Mouse (Mus musculus): Measurements from ENCODE around the gene Enox1.
"Not testable (repeated sequence)": the region's sequence is repeated elsewhere in the genome, so short reads cannot be mapped to it uniquely, and the experiment has no call there.

Gene Enox1

DNA sequence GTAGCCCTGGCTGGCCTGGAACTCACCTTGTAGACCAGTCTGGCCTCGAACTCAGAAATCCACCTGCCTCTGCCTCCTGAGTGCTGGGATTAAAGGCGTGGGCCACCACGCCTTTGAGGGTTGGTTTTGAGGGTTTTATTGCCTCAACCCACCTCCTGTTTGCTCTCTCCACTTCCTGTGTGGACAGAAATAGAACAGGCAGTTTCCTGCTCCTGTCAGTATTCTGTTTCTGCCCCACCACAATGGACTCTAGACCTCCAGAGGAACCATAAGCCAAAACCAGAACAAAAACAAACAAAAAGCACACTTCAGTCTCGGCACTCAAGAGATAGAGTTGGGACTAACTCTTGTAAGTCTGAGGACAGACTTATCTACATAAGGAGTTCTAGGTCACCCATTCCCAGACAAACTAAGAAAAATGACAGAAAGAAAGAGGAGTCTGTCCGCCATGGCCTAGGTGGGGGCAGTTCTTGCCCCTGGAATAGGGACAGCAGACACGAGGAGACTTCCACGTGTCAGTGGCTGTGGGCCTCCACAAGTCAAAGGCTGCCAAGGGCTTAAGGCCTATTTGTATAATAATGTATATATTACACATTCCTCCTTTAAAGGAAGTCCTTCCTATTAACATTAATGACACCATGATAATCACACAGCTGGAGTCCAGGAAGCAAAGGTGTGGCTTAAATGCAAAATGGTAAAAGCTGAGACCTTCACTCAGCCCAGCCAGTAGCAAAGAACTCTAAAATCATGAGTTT is 362.6 kb downstream of the Enox1 start:
- no peak for DNase-seq (ENCODE audit: low spot score)

DNA sequence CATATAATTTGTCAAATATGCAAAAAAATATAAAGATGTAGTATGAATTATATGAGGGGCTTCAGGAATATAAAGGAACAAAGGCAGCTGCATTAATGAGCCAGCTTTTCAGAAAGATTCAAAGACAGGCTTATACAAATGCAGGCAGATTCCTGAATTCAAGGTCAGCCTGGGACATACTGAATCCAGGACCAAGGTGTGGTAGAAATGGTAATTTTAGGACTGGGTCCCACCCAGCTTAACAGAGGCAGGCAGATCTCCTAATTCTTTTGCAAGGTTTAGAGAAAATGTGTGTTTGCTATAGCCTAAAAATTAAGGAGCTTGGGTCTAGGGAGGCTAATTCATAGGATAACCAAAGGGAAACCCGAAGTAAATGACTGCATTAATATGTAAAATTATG is 363.1 kb downstream of the Enox1 start:
- DNase-seq (ENCODE audit: low spot score), result no peak

DNA sequence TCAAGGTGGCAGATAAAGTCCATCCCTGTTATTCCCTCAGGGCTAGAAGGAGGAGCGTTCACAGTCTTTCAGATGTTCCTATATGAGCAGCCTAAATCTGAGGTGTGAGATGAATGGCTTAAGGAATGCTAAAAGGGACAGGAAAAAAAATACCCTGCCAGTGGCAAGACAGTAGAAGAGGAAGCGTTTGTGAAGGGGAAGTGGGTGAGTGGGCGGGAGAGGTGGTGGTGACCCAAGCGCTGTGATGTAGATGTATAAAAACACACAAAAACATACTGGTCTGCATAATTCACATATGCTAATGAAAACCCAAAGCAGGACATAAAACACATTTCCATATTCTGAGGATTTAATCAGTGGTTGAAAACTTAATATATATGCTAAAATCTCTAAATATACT is 367.7 kb downstream of the Enox1 start:
- no peak for DNase-seq (ENCODE audit: low spot score)

GRCm38 (mm10) chr14:77526262-77526661 is 369.7 kb downstream of the Enox1 start:
- DNase-seq (ENCODE audit: low spot score), result no peak

DNA sequence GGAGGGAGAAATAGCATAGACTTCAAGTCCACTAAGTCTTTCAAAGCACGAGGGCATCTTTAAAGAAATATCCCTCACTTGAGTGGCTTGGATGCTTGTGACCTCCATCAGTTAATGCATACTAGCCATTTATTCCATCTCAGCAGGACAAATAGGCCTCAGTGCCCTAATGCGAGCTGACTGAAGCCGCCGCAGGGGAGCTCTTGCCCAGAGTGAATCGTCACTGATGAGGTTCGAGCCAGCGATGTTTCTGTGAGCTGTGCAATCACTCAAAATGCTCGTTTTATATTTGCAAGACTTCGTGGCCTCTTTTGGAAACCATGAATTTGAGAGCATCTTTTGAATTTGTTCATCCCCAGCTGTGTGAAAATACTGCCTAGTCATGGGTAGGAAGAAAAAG is 372.6 kb downstream of the Enox1 start:
- DNase-seq (ENCODE audit: low spot score), result no peak

GRCm38 (mm10) chr14:77529621-77530020 is 373.1 kb downstream of the Enox1 start:
- DNase-seq (ENCODE audit: low spot score), result no peak

- no peak for DNase-seq (ENCODE audit: low spot score)
Measured at GRCm38 (mm10) chr14:77533638-77534037, 377.1 kb downstream of the Enox1 start.

DNA sequence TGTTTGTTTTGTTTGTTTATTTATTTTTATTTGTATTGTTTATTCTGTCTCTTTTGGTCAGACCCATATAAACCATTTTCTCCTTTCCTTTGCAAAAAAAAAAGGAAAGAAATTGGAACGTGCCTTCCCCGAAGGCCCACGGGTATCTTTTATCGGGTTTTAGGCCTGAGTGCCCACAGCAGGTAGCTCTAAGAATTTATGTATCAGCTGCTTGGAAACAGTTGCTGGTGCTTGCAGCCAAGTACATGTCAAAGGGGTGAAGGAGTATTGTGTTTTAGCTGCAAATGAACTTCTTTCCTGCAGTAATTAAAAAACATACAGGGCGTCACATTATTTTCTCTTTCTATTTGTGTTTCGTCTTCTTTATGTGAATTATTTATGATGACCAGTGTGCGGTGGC is 377.6 kb downstream of the Enox1 start:
- no peak for DNase-seq (ENCODE audit: low spot score)

- no peak for DNase-seq (ENCODE audit: low spot score)
Measured at GRCm38 (mm10) chr14:77536592-77536991, 380.0 kb downstream of the Enox1 start.

- not testable (repeated sequence) for DNase-seq (ENCODE audit: low spot score)
Measured at GRCm38 (mm10) chr14:77539563-77539962, 383.0 kb downstream of the Enox1 start.

- DNase-seq (ENCODE audit: low spot score), result no peak
Measured at GRCm38 (mm10) chr14:77541925-77542324, 385.4 kb downstream of the Enox1 start.

- DNase-seq (ENCODE audit: low spot score), result no peak
Measured at GRCm38 (mm10) chr14:77546531-77547274, 390.1 kb downstream of the Enox1 start.

GRCm38 (mm10) chr14:77547351-77547750 is 390.8 kb downstream of the Enox1 start:
- no peak for DNase-seq (ENCODE audit: low spot score)

GRCm38 (mm10) chr14:77548963-77549362 is 392.4 kb downstream of the Enox1 start:
- no peak for DNase-seq (ENCODE audit: low spot score)

GRCm38 (mm10) chr14:77557446-77558070 is 401.0 kb downstream of the Enox1 start:
- no peak for DNase-seq (ENCODE audit: low spot score)

- DNase-seq (ENCODE audit: low spot score), result no peak
Measured at GRCm38 (mm10) chr14:77558910-77559309, 402.3 kb downstream of the Enox1 start.

GRCm38 (mm10) chr14:77559792-77560191 is 403.2 kb downstream of the Enox1 start:
- DNase-seq (ENCODE audit: low spot score), result no peak

DNA sequence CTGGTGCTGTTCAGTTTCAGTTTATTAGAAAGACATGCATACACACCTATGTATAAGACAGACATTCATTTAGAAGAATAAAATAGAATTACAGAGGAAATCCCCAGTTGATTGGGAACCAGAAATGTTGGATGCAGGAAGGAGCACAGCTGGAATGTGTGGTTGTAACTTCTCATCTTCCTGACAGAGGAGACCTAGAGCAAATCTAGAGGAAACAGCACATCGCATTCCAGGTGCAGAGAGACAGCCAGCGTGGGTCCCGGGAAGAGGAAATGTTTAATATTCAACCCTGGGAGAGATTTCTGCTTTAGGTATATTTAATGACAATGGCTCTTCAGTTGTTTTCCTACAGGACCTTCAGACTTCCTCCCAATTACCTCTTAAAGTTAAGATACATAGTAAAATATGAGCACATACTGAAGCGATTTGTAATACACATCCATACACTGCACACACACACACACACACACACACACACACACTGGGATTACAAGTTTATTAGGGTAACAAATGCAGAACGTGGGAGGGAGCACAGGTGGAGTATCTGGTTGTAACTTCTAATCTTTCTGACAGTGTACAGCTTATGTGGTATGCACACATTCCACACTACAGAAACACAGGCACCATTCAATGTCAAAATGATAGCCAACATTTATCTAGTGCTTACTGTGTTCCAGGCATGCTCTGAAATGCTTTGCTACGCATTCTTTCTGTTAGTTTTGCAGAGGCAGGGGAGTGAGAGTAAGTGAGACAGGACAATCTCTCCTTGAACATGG is 405.4 kb downstream of the Enox1 start:
- no peak for DNase-seq (ENCODE audit: low spot score)

- no peak for DNase-seq (ENCODE audit: low spot score)
Measured at GRCm38 (mm10) chr14:77563922-77564321, 407.4 kb downstream of the Enox1 start.

DNA sequence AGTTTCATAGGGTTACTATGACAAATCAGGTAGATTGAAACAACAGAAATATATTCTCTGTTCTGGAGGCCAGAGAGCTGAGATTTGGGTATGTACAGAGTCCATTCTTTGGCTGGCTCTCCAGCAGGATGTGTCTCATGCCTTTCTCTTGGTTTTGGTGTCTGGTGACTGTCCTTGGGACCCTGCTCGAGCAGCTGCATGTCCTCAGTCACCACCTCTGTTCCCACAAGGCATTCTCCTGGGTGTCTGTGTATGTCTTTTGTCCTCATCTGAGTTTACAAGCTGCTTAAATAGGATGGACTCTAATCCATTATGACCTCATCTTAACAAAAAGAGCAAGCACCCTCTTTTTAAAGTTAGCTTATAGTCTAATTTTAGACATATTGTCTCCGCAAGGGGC is 410.6 kb downstream of the Enox1 start:
- no peak for DNase-seq (ENCODE audit: low spot score)

- DNase-seq (ENCODE audit: low spot score), result no peak
Measured at GRCm38 (mm10) chr14:77574436-77574835, 417.9 kb downstream of the Enox1 start.

- DNase-seq (ENCODE audit: low spot score), result no peak
Measured at GRCm38 (mm10) chr14:77576411-77576810, 419.8 kb downstream of the Enox1 start.

Measured in testis, postnatal 14 days (tissue).